Mouse (Mus musculus) olfactory bulb, adult 2 months (tissue): ENCODE results near the gene Dusp5. TPM values are rescaled to one million over a fixed set of nuclear protein-coding genes. Genes with fewer than 3 reads are reported as not detected.
A peak's percentile ranks its signal among the peaks of the same experiment; 100 is the strongest.

Source experiments
- H3K27ac ChIP-seq: fragments of 200-500 bp; 2 replicates; pipeline ENCODE4 v1.5.1; 2012; ENCODE audit warnings: low read depth, low read length; ENCODE audit not compliant: insufficient read depth
- H3K4me1 ChIP-seq: fragments of 200-500 bp; 2 replicates; pipeline ENCODE4 v1.6.1; 2012; ENCODE audit warnings: low read length; ENCODE audit not compliant: control insufficient read depth, insufficient read depth
- H3K4me3 ChIP-seq: fragments of 200-500 bp; 2 replicates; pipeline ENCODE4 v1.5.1; 2012; ENCODE audit warnings: mild to moderate bottlenecking, low read depth, low read length, moderate library complexity; ENCODE audit not compliant: insufficient read depth
- CTCF ChIP-seq: fragments of 200-500 bp; IDR thresholded peaks from 2 replicates; pipeline ENCODE4 v1.5.1; 2012; ENCODE audit warnings: low read depth, mild to moderate bottlenecking, low read length, moderate library complexity; ENCODE audit not compliant: insufficient read depth
- POLR2A ChIP-seq: fragments of 200-500 bp; IDR thresholded peaks from 2 replicates; pipeline ENCODE4 v1.6.1; 2012; ENCODE audit warnings: mild to moderate bottlenecking, low read depth, low read length, moderate library complexity; ENCODE audit not compliant: insufficient read depth
- whole genome bisulfite sequencing: fragments of 180-500 bp; shearing (Covaris S2); methylation state at CpG from one replicate; pipeline ENCODE4 v1.1.7; 2018; 5-methylcytosine and 5-hydroxymethylcytosine counted together
- polyA plus RNA-seq: library from polyadenylated mRNA; stranded (reverse); fragments of >200 nt; gene quantifications from 2 replicates; pipeline ENCODE4 v1.2.4, GENCODE M21; 2012; ENCODE audit warnings: low replicate concordance; ENCODE audit not compliant: missing spikeins, insufficient read depth, insufficient read length

The Dusp5 gene
- polyA plus RNA-seq, 1 experiment: not detected

DNA sequence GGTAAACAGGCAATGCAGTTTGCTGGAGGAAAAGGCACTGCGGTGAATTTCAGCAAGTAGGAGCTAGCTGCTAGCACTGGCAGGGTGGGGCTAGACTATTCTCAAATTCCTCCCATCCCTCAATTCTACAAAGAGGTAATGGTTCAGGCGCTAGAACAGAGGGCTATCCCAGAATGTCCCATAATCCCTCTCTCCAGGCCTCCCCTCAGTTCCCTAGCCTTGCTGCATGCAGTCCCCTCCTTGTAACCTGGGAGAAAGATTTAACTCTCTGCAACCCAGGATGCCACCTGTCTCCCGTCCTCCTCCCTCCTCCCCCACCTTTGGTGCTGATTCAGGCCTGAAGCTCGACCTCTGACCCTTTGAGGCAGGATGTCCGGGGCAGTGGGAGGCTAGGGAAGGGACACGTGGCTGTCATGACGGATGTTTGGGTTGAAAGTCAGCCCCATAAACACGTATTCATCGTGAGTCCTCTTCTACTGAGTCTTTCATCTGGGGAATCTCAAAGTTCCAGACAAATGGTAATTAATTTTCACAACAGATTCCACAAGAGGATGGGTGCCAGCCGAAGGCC is 23.4 kb downstream of the Dusp5 start:
- TF ChIP-seq POLR2A (no peak), CTCF (no peak)
- Histone ChIP-seq H3K4me3 (no peak overlapping the region), H3K27ac (peak overlapping the region; percentile 50; the same call in 1 of the 2 replicates), H3K4me1 (peaks cover 29% of the 10 kb centered on the region)
- 51% methylated on average over 10 of the region's 10 CpGs for WGBS

DNA sequence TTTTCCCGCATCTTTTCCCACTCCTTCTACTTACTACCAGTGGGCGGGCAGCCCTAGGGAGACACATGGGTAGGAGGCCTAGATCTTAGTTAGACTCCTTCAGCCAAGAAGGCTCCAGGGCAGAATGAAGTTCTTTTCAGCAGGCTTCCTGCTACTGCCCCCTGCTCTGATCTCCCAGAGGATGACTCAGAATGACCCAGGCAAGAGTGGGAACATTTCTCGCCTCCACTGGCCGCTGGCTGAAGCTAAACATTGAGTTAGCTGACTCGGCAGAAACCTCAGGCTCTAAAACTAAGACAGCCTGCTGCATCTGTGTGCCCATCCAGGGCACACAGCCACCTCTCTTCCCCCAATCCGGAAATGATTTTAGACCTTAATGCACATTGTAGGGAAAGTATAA is 23.9 kb downstream of the Dusp5 start:
- TF ChIP-seq CTCF (no peak), POLR2A (no peak)

GRCm38 (mm10) chr19:53554402-53554801 is 25.5 kb downstream of the Dusp5 start:
- WGBS: 92% methylated on average over 11 of the region's 11 CpGs
- H3K4me3 ChIP-seq: no peak overlapping the region

More for the DNA sequence above, 23.9 kb downstream of the Dusp5 start:
- WGBS: 40% methylated on average over 6 of the region's 6 CpGs
- Histone ChIP-seq H3K4me1 (peaks cover 30% of the 10 kb centered on the region), H3K27ac (no peak overlapping the region; the same call in 1 of the 2 replicates), H3K4me3 (no peak overlapping the region)

DNA sequence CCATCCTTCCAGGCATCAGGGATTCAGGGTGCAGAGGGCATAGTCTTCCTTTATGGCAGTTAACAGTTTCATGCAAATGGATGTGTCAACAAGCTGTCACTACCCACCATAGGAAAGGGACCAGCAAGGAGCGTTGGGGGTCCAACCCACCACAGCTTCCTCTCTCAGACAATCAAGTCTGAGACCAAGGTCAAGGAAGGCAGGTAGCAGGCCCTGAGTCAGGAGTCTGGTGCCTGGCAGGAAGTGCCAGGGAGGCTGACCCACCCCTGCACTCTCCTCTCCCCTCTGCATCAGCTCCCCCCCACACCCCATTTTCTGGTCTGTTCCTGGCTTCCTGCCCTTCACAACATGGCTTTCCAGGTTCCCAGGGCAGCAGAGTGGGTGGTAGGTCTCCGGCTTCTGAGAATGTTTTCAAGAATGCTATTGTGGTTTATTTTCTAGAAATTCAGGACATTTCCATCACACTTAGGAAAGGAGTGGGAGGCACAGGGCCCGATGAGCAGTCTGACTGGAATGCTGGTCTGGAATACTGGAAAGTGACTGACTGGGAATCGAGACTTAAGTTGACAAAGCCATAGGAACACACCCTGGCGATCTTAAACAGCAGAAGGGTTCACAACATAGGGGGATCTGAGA is 26.2 kb downstream of the Dusp5 start:
- no peak overlapping the region for H3K27ac ChIP-seq
- H3K4me3 ChIP-seq: no peak overlapping the region
- TF ChIP-seq CTCF: no peak
- no peak for TF ChIP-seq POLR2A
- H3K4me1 ChIP-seq: peaks cover 32% of the 10 kb centered on the region
- WGBS: 64% methylated on average over 5 of the region's 5 CpGs

More at GRCm38 (mm10) chr19:53554402-53554801, 25.5 kb downstream of the Dusp5 start:
- TF ChIP-seq POLR2A (no peak), CTCF (no peak)
- no peak overlapping the region for H3K27ac ChIP-seq
- H3K4me1 ChIP-seq: peaks cover 32% of the 10 kb centered on the region

GRCm38 (mm10) chr19:53556841-53557240 is 27.9 kb downstream of the Dusp5 start:
- WGBS: 53% methylated on average over 6 of the region's 6 CpGs
- Histone ChIP-seq H3K27ac (no peak overlapping the region), H3K4me1 (peaks cover 27% of the 10 kb centered on the region), H3K4me3 (no peak overlapping the region)
- no peak for TF ChIP-seq CTCF
- no peak for TF ChIP-seq POLR2A

GRCm38 (mm10) chr19:53557267-53557936 is 28.5 kb downstream of the Dusp5 start:
- WGBS: 36% methylated on average over 20 of the region's 20 CpGs
- TF ChIP-seq POLR2A: no peak
- TF ChIP-seq CTCF: no peak
- Histone ChIP-seq H3K4me1 (peaks cover 25% of the 10 kb centered on the region), H3K4me3 (no peak overlapping the region), H3K27ac (no peak overlapping the region)

- TF ChIP-seq POLR2A: no peak
- TF ChIP-seq CTCF: no peak
- WGBS: 86% methylated on average over 3 of the region's 3 CpGs
- Histone ChIP-seq H3K4me1 (peaks cover 13% of the 10 kb centered on the region), H3K27ac (no peak overlapping the region), H3K4me3 (no peak overlapping the region)
These were observed 31.5 kb downstream of the Dusp5 start for GRCm38 (mm10) chr19:53560436-53560835.

- Histone ChIP-seq H3K4me3 (no peak overlapping the region), H3K4me1 (peaks cover 6% of the 10 kb centered on the region; the same call in 1 of the 2 replicates), H3K27ac (no peak overlapping the region)
- TF ChIP-seq CTCF (no peak), POLR2A (no peak)
- 68% methylated on average over 4 of the region's 4 CpGs for WGBS
These were observed 35.3 kb downstream of the Dusp5 start for GRCm38 (mm10) chr19:53564174-53564573.

DNA sequence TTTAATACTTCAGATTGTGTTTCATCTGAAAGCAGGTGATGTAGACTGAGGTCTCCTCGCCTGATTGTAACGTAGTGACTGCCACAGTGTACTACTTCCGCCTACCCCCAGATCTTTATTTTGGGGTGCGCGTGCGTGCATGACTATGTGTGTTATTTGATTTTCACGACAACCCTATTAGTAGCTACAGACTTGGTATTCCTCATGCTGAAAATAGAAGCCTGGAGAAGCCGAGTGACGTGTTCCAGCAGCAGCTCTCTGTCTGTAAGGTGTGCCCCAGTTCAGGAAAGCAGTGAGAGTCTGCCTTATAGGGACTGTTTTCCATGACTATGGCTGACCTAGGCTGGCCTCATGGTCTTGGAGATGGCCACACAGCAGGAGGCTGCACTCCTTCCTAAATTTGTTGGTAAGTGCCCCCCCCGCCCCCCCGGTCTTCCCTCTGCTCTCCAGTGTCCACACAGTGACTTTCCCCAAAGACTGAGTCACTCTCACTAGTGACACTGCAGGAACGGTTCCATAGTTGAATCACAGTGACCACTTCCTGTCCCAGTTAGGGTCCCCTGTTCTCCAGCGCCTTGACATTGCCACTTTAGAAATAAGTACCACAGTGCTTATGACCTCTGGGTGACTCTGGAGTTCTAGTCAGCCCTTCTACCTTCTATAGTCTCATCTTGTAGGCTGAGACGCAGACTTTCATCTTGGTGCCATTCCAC is 36.8 kb downstream of the Dusp5 start:
- 58% methylated on average over 14 of the region's 14 CpGs for WGBS
- H3K4me1 ChIP-seq: peaks cover 6% of the 10 kb centered on the region; the same call in 1 of the 2 replicates
- H3K27ac ChIP-seq: peak overlapping the region; percentile 36
- no peak overlapping the region for H3K4me3 ChIP-seq
- no peak for TF ChIP-seq POLR2A
- no peak for TF ChIP-seq CTCF
